Mouse (Mus musculus) lung, adult 2 months (tissue): ENCODE data around the gene Dmrtc2.

Experiments
- CTCF ChIP-seq: fragments of 200-500 bp; IDR thresholded peaks from 2 replicates; pipeline ENCODE4 v1.5.1; 2011; ENCODE audit warnings: mild to moderate bottlenecking, low read length, control low read depth; ENCODE audit not compliant: insufficient read depth
- POLR2A ChIP-seq: fragments of 200-500 bp; IDR thresholded peaks from 2 replicates; pipeline ENCODE4 v1.6.1; 2011; ENCODE audit warnings: low read depth, mild to moderate bottlenecking, control low read depth, low read length, borderline replicate concordance; ENCODE audit errors: extremely low read depth

- TF ChIP-seq CTCF (no peak), POLR2A (no peak)
These were observed 29.5 kb upstream of the Dmrtc2 start for GRCm38 (mm10) chr7:24840331-24840730.
